Mouse (Mus musculus): Measurements from ENCODE around the gene Ppp1r1c.

DNA sequence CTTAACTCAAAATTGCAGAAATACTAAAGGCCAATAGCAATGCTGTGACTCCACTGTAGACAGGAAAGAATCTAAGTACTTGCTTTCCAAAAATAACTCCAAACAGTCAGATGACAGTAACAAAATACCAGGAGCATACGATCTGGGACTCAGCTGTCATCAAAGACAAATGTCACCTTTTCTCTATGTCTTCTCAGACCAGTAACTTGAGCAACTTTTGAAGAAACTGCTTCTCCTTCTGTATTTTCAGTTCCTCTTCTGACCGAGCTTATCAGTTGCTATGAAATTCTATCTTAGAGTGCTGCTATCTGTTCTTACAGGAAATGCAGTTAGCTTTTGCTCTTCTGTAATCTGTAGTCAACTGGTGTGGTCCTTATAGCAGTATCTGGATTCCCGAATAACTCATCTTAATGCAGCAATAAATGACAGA lies 6.1 kb downstream of the Ppp1r1c start:
- TF ChIP-seq CTCF (IDR thresholded peaks at IDR 0.05; ENCODE audit: insufficient read depth, low read length): no peak
- no peak for TF ChIP-seq POLR2A (IDR thresholded peaks at IDR 0.05; ENCODE audit: borderline replicate concordance, extremely low read depth, low read depth, low read length)

Measured in lung, adult 2 months (tissue).